Mouse (Mus musculus) myocyte (in vitro differentiated cells): Measurements from ENCODE around the gene Lgals9. TPM values are rescaled to one million over a fixed set of nuclear protein-coding genes. Genes with fewer than 3 reads are reported as not detected.

Source experiments
- H3K27me3 ChIP-seq: one replicate; pipeline ENCODE4 v1.6.1; 2011; ENCODE audit not compliant: control insufficient read depth, insufficient read depth, insufficient read length
- H3K36me3 ChIP-seq: one replicate; pipeline ENCODE4 v1.6.1; 2011; ENCODE audit not compliant: control insufficient read depth, insufficient read depth
- H3K4me2 ChIP-seq: one replicate; pipeline ENCODE4 v1.6.1; 2011; ENCODE audit warnings: low read depth, control low read depth
- H3K4me3 ChIP-seq: one replicate; pipeline ENCODE4 v1.5.1; 2011; ENCODE audit warnings: mild to moderate bottlenecking, control low read depth, moderate library complexity
- H3K79me2 ChIP-seq: one replicate; pipeline ENCODE4 v1.6.1; 2011; ENCODE audit not compliant: control insufficient read depth, insufficient read depth
- H3ac ChIP-seq: one replicate; pipeline ENCODE4 v1.6.1; 2011; ENCODE audit not compliant: control insufficient read depth, insufficient read length
- CEBPB ChIP-seq: IDR thresholded peaks from 2 replicates; pipeline ENCODE4 v1.6.1; 2011; ENCODE audit warnings: mild to moderate bottlenecking, moderate library complexity; ENCODE audit not compliant: poor library complexity, insufficient read depth, severe bottlenecking
- E2F4 ChIP-seq: IDR thresholded peaks from one replicate; pipeline ENCODE4 v1.6.1; 2011; ENCODE audit warnings: mild to moderate bottlenecking, control low read depth, moderate library complexity; ENCODE audit not compliant: insufficient read depth
- MAX ChIP-seq: IDR thresholded peaks from one replicate; pipeline ENCODE4 v1.6.1; 2011; ENCODE audit warnings: low read depth, mild to moderate bottlenecking, control low read depth
- MYOD1 ChIP-seq, 3 experiments: IDR thresholded peaks; one replicate each; pipeline ENCODE4 v1.6.1; 2011; ENCODE audit warnings: control low read depth in 2 of 3, low read depth in 2 of 3, mild to moderate bottlenecking in 2 of 3, moderate library complexity in 1 of 3; ENCODE audit not compliant: insufficient read length in 2 of 3, control insufficient read depth in 1 of 3
- MYOG ChIP-seq, 3 experiments: IDR thresholded peaks; one replicate each; pipeline ENCODE4 v1.6.1; 2011; ENCODE audit warnings: control low read depth in 2 of 3, low read depth in 2 of 3, mild to moderate bottlenecking in 2 of 3; ENCODE audit not compliant: insufficient read length in 2 of 3, control insufficient read depth in 1 of 3, insufficient read depth in 1 of 3
- POLR2A ChIP-seq: IDR thresholded peaks from one replicate; pipeline ENCODE4 v1.6.1; 2011; ENCODE audit warnings: low read depth, mild to moderate bottlenecking, control low read depth, moderate library complexity; ENCODE audit not compliant: insufficient read length
- POLR2AphosphoS2 ChIP-seq: IDR thresholded peaks from one replicate; pipeline ENCODE4 v1.6.1; 2011; ENCODE audit warnings: low read depth, control low read depth; ENCODE audit not compliant: insufficient read length
- REST ChIP-seq: IDR thresholded peaks from one replicate; pipeline ENCODE4 v1.6.1; 2011; ENCODE audit warnings: mild to moderate bottlenecking, control low read depth, moderate library complexity; ENCODE audit not compliant: insufficient read depth, insufficient read length
- SRF ChIP-seq: IDR thresholded peaks from one replicate; pipeline ENCODE4 v1.6.1; 2011; ENCODE audit warnings: low read depth; ENCODE audit not compliant: control insufficient read depth, insufficient read length
- TCF12 ChIP-seq: IDR thresholded peaks from one replicate; pipeline ENCODE4 v1.6.1; 2011; ENCODE audit warnings: mild to moderate bottlenecking, control low read depth; ENCODE audit not compliant: poor library complexity, insufficient read depth, severe bottlenecking
- TCF3 ChIP-seq: IDR thresholded peaks from one replicate; pipeline ENCODE4 v1.6.1; 2011; ENCODE audit warnings: low read depth, control low read depth; ENCODE audit not compliant: insufficient read length
- USF1 ChIP-seq: IDR thresholded peaks from one replicate; pipeline ENCODE4 v1.6.1; 2011; ENCODE audit warnings: low read depth, mild to moderate bottlenecking, control low read depth, moderate library complexity
- polyA plus RNA-seq: library from polyadenylated mRNA; unstranded; fragments of >200 nt; fragmentation: generic; extraction: Trizol; gene quantifications from one replicate; pipeline ENCODE4 v1.2.1, GENCODE M21; 2012; ENCODE audit warnings: missing spikeins

The Lgals9 gene
- polyA plus RNA-seq, 1 experiment = 20.9 TPM

GRCm38 (mm10) chr11:78922678-78923407 lies 61.9 kb downstream of the Lgals9 start:
- Histone ChIP-seq H3ac (no peak overlapping the region), H3K79me2 (no peaks in the 10 kb centered on the region), H3K4me2 (no peak overlapping the region), H3K27me3 (peaks cover 34% of the 10 kb centered on the region), H3K4me3 (no peak overlapping the region), H3K36me3 (no peaks in the 10 kb centered on the region)
- no peak for TF ChIP-seq POLR2AphosphoS2
- TF ChIP-seq E2F4 = no peak
- TF ChIP-seq MYOD1 (IDR thresholded peaks at IDR 0.05; ENCODE audit: control insufficient read depth in 1 of 3, insufficient read length in 2 of 3, low read depth in 2 of 3) = no peak
- TF ChIP-seq MAX = no peak
- TF ChIP-seq SRF = no peak
- TF ChIP-seq USF1 = no peak
- TF ChIP-seq REST = no peak
- TF ChIP-seq CEBPB = no peak
- no peak for TF ChIP-seq MYOG (IDR thresholded peaks at IDR 0.05; ENCODE audit: control insufficient read depth in 1 of 3, insufficient read depth in 1 of 3, insufficient read length in 2 of 3, low read depth in 2 of 3)
- no peak for TF ChIP-seq POLR2A
- no peak for TF ChIP-seq TCF12
- TF ChIP-seq TCF3 = no peak

GRCm38 (mm10) chr11:78920411-78920939 lies 64.3 kb downstream of the Lgals9 start, which contains the start of gene Nos2:
TSS of gene Nos2 (plus strand) at chr11:78920787.
- Histone ChIP-seq H3K27me3 (peaks cover 19% of the 10 kb centered on the region), H3ac (no peak within 1 kb of the TSS), H3K36me3 (no peaks in the 10 kb centered on the region), H3K4me2 (peak within 1 kb of the TSS; percentile 58), H3K79me2 (no peaks in the 10 kb centered on the region), H3K4me3 (no peak within 1 kb of the TSS)
- no peak for TF ChIP-seq REST
- TF ChIP-seq MYOG (IDR thresholded peaks at IDR 0.05; ENCODE audit: control insufficient read depth in 1 of 3, insufficient read depth in 1 of 3, insufficient read length in 2 of 3, low read depth in 2 of 3) = peak in 2 of 3 experiments; percentile 52 to 65
- TF ChIP-seq TCF3 = no peak
- no peak for TF ChIP-seq E2F4
- peak; percentile 30 for TF ChIP-seq POLR2A
- TF ChIP-seq USF1 = no peak
- TF ChIP-seq SRF = no peak
- no peak for TF ChIP-seq TCF12
- TF ChIP-seq CEBPB = peak; percentile 58; the same call in 1 of the 2 replicates
- no peak for TF ChIP-seq POLR2AphosphoS2
- TF ChIP-seq MYOD1 (IDR thresholded peaks at IDR 0.05; ENCODE audit: control insufficient read depth in 1 of 3, insufficient read length in 2 of 3, low read depth in 2 of 3) = peak in 2 of 3 experiments; percentile 25 to 60
- no peak for TF ChIP-seq MAX

- Histone ChIP-seq H3K79me2 (no peaks in the 10 kb centered on the region), H3K36me3 (no peaks in the 10 kb centered on the region), H3K4me2 (peak overlapping the region; percentile 58), H3K27me3 (peaks cover 12% of the 10 kb centered on the region), H3ac (no peak overlapping the region), H3K4me3 (no peak overlapping the region)
- TF ChIP-seq MAX (no peak), CEBPB (no peak), TCF12 (no peak), USF1 (no peak), POLR2AphosphoS2 (no peak), POLR2A (no peak), TCF3 (no peak), E2F4 (no peak), REST (no peak), MYOD1 (IDR thresholded peaks at IDR 0.05; ENCODE audit: control insufficient read depth in 1 of 3, insufficient read length in 2 of 3, low read depth in 2 of 3) (no peak), MYOG (IDR thresholded peaks at IDR 0.05; ENCODE audit: control insufficient read depth in 1 of 3, insufficient read depth in 1 of 3, insufficient read length in 2 of 3, low read depth in 2 of 3) (no peak), SRF (no peak)
Measured at GRCm38 (mm10) chr11:78919745-78920144, 65.0 kb downstream of the Lgals9 start.

GRCm38 (mm10) chr11:78916410-78916809 lies 68.3 kb downstream of the Lgals9 start:
- no peak overlapping the region for H3K4me2 ChIP-seq
- H3K79me2 ChIP-seq = no peaks in the 10 kb centered on the region
- TF ChIP-seq TCF12 = no peak
- no peak for TF ChIP-seq MYOG (IDR thresholded peaks at IDR 0.05; ENCODE audit: control insufficient read depth in 1 of 3, insufficient read depth in 1 of 3, insufficient read length in 2 of 3, low read depth in 2 of 3)
- no peak for TF ChIP-seq MAX
- TF ChIP-seq USF1 = no peak
- TF ChIP-seq CEBPB = no peak
- no peak for TF ChIP-seq SRF
- no peak for TF ChIP-seq E2F4
- TF ChIP-seq TCF3 = no peak
- TF ChIP-seq POLR2AphosphoS2 = no peak
- TF ChIP-seq POLR2A = no peak
- peaks cover 5% of the 10 kb centered on the region for H3K27me3 ChIP-seq
- H3ac ChIP-seq = no peak overlapping the region
- H3K4me3 ChIP-seq = no peak overlapping the region
- H3K36me3 ChIP-seq = no peaks in the 10 kb centered on the region
